Mouse (Mus musculus) bone marrow, adult 2 months (tissue): Measurements from ENCODE around the gene Rab3il1.

ENCODE experiments used
- CTCF ChIP-seq: fragments of 200-500 bp; IDR thresholded peaks from 2 replicates; pipeline ENCODE4 v1.5.1; 2011; ENCODE audit warnings: low read length, control low read depth; ENCODE audit not compliant: control insufficient read depth, insufficient read depth
- POLR2A ChIP-seq: fragments of 200-500 bp; IDR thresholded peaks from 2 replicates; pipeline ENCODE4 v1.6.1; 2011; ENCODE audit warnings: low read depth, mild to moderate bottlenecking, control low read depth, low read length, borderline replicate concordance; ENCODE audit not compliant: control insufficient read depth

- no peak for TF ChIP-seq POLR2A
- no peak for TF ChIP-seq CTCF
Observed at GRCm38 (mm10) chr19:10023304-10023758, 21.9 kb downstream of the Rab3il1 start.
